Mouse (Mus musculus): ENCODE data around the gene Lrguk.

Lrguk gene

GRCm38 (mm10) chr6:34028933-34029745, at the start of gene Lrguk:
Gene Lrguk, plus strand, starts transcription at chr6:34029448.
- TF ChIP-seq GATA4 (IDR thresholded peaks at IDR 0.05; ENCODE audit: insufficient replicate concordance, low read length), result no peak

DNA sequence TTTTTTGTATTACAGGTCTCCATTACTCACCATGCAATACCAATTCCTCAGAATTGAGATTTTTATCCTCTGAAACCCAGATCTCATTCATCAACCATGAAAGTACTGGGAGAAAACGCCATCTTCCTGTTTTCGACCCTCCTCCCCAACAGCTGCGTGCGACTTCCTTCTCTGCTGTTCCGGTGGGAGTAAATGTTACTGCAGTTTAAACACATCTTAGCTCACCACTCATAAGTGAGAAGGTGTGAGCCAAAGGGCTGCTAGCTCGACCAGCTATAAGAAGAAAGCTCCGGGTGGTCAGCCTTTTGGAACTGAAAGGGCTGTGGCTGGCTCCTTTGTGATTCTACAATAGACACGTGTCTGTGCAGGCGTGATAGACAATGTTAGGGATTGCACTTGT, 46.5 kb upstream of the Lrguk start:
- no peak for TF ChIP-seq GATA4 (IDR thresholded peaks at IDR 0.05; ENCODE audit: insufficient replicate concordance, low read length)

GRCm38 (mm10) chr6:33987132-33987531, 42.1 kb upstream of the Lrguk start:
- no peak for TF ChIP-seq GATA4 (IDR thresholded peaks at IDR 0.05; ENCODE audit: insufficient replicate concordance, low read length)

DNA sequence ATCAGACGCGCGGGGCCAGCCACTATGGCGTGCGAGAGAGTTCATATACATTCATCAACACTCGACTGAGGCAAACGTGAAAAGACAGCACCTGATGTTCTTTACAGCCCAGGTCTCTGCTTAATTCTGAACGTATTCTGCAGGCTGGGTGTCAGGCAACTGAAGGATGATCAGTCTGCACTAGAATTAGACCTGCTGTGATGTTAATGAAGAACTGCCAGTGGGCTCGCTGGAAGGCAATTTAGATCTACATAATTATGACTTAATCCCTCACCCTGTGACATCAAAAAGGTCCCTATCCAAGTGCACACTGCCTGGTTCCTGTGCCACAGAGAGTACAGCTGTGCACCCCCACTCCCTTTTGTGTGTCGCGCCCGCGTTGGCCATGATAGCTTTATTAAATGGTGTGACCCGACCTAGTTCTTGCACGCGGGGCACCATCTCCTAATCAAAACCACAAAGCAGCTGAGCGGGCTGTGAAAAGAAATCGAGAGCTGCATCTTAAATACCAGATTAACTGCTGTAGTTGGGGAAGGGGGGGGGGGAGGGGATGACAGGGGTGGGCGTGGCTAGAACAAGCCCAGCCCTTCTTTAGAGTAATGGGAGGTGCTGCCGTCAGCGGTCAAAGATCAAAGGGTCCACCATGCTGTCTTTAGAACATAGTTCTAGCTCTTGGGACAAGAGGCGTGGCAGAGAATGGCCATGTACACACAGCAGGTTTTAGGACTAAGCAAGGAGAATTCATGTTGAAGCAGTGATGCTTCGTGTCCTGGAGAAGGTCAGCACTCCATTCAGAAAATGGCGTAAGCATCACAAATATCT, 36.8 kb upstream of the Lrguk start:
- TF ChIP-seq GATA4 (IDR thresholded peaks at IDR 0.05; ENCODE audit: insufficient replicate concordance, low read length), result no peak

GRCm38 (mm10) chr6:33993842-33994241, 35.4 kb upstream of the Lrguk start:
- TF ChIP-seq GATA4 (IDR thresholded peaks at IDR 0.05; ENCODE audit: insufficient replicate concordance, low read length), result no peak

- TF ChIP-seq GATA4 (IDR thresholded peaks at IDR 0.05; ENCODE audit: insufficient replicate concordance, low read length), result no peak
Measured at GRCm38 (mm10) chr6:33998590-33998989, 30.7 kb upstream of the Lrguk start.

GRCm38 (mm10) chr6:33999530-33999929, 29.7 kb upstream of the Lrguk start:
- no peak for TF ChIP-seq GATA4 (IDR thresholded peaks at IDR 0.05; ENCODE audit: insufficient replicate concordance, low read length)

DNA sequence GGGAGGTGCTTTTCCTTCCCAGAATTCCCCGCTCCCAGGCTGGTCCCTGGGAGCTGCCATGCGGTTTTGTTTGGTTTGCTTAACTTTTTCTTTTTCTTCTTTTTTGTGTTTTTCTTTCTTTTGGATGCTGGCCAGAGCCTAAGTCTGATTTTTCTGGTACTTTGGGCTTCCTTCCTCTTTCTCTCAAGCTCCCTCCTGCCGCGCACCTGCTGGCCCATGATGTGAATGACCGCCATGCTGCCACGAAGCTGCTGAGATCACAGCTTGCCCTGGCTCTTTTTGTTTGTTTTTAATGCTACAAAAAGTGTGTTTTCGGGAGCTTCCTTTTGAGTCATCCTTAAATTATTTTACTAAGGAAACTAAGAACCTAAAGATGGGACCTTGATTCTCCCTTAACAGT, 28.6 kb upstream of the Lrguk start:
- TF ChIP-seq GATA4 (IDR thresholded peaks at IDR 0.05; ENCODE audit: insufficient replicate concordance, low read length), result no peak

DNA sequence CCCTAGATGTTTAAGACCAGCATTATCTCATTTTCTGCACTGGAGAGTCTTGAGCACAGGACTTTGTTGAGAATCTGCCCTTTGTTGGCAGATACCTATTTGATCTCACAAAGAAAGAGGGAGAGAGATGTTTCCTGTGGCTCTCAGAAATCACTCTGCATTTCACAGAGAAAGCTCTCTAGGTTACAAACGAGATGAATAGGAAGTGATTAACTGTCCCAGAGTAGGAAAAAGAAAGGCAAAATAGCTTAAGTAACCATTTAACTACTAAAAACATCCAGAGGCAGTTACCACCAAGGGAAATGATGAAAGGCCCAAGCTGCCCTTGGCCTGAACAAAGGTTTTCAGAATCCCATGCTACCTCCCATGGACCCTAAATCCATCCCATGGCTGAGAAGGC, 26.2 kb upstream of the Lrguk start:
- TF ChIP-seq GATA4 (IDR thresholded peaks at IDR 0.05; ENCODE audit: insufficient replicate concordance, low read length), result no peak

DNA sequence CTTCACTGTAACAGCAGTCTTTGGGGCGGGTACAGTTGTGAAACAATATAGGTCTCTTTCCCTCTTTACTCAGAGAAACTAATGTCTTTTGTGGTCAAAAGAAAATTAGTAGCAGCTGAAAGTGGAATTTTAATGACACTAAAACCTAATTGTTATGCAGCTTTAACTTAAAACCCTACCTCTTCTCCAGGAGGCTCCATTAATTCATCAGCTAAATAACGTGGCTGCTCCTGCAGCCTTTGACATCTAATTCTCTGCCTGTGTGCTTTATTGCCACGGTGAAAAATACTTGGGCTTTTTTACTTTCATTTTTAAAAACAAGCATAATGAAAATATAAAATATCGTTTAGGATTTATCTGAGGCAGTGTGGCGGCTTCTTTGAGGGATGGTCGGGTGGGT, 15.8 kb upstream of the Lrguk start:
- TF ChIP-seq GATA4 (IDR thresholded peaks at IDR 0.05; ENCODE audit: insufficient replicate concordance, low read length), result no peak

- no peak for TF ChIP-seq GATA4 (IDR thresholded peaks at IDR 0.05; ENCODE audit: insufficient replicate concordance, low read length)
Measured at GRCm38 (mm10) chr6:34029746-34030027, 439 bp downstream of the Lrguk start.

- no peak for TF ChIP-seq GATA4 (IDR thresholded peaks at IDR 0.05; ENCODE audit: insufficient replicate concordance, low read length)
Measured at GRCm38 (mm10) chr6:34034096-34034495, 4.8 kb downstream of the Lrguk start.

- TF ChIP-seq GATA4 (IDR thresholded peaks at IDR 0.05; ENCODE audit: insufficient replicate concordance, low read length), result no peak
Measured at GRCm38 (mm10) chr6:34034577-34035461, 5.6 kb downstream of the Lrguk start.

GRCm38 (mm10) chr6:34040624-34041235, 11.5 kb downstream of the Lrguk start:
- no peak for TF ChIP-seq GATA4 (IDR thresholded peaks at IDR 0.05; ENCODE audit: insufficient replicate concordance, low read length)
